Comparison of ENCODE assay signal across 10 mouse cellular contexts in the genomic region with DNA sequence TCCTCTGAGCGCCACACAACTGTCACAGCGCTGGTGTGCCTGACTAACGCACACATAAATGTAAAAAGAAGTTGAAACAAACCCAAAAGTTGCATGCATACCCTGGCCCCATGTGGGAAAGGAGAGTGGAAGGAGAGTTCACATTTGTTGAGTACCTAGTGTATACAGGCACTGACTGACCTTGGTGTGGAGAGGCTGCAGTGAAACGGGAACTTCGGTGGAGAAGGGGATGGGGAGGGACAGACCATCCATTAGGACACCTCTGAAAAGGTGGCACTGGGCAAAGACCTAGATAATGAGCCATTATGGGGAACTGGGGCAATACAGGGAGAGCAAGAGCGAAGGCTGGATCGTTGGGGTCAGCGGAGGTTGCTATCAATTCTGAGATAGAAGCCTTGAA. TPM values are rescaled to one million over a fixed set of nuclear protein-coding genes. Genes with fewer than 3 reads are reported as not detected.
DNase-seq lines count a peak whose midpoint lies in the region; ATAC-seq and TF ChIP-seq lines count a peak whose summit lies in the region.
"Had no signal": no experiment of that assay in that cellular context is flagged by ENCODE, and none has a peak within 500 bp of the region (broad histone marks: within the 10 kb centered on the region; RNA-seq: fewer than 3 reads in every experiment).

No protein-coding gene starts in this region.

- DNase-seq in lung, postnatal 0 days (ENCODE audit: low spot score), result no peak
- DNase-seq in lung, postnatal 14 days, result no peak
- no peak for DNase-seq in embryo, embryonic 9.5 days (ENCODE audit: extremely low spot score)
- DNase-seq: layer of hippocampus, adult 9-11 months; thymus, adult 18-20 months had no signal

- peak overlapping the region; percentile 77 for H3K4me2 ChIP-seq in lung, postnatal 0 days (replicated peaks; ENCODE audit: low read depth, low read length)
- peak overlapping the region; percentile 100 for H3K4me2 ChIP-seq in forebrain, embryonic 16.5 days (ENCODE audit: low read length)
- H3K4me2 ChIP-seq in limb, embryonic 15.5 days, result peak overlapping the region; percentile 99
- peak overlapping the region; percentile 99 for H3K4me2 ChIP-seq in stomach, embryonic 16.5 days (ENCODE audit: low read depth, low read length)

- no peak for TF ChIP-seq EP300 in lung, postnatal 0 days (IDR thresholded peaks at IDR 0.05)

- peak overlapping the region; percentile 44; the same call in 1 of the 2 replicates for H3K9ac ChIP-seq in lung, postnatal 0 days (replicated peaks; ENCODE audit: low read depth)
- no peak overlapping the region for H3K9ac ChIP-seq in forebrain, embryonic 16.5 days (replicated peaks; ENCODE audit: low read depth, low read length)
- H3K9ac ChIP-seq in limb, embryonic 15.5 days, result no peak overlapping the region
- peak overlapping the region; percentile 82 for H3K9ac ChIP-seq in stomach, embryonic 16.5 days (ENCODE audit: low read length)

- H3K4me1 ChIP-seq in lung, postnatal 0 days (ENCODE audit: insufficient read depth, low read depth, low read length), result peaks cover 40% of the 10 kb centered on the region
- peaks cover 15% of the 10 kb centered on the region for H3K4me1 ChIP-seq in forebrain, embryonic 16.5 days (replicated peaks; ENCODE audit: control insufficient read depth, insufficient read depth, low read length)
- peaks cover 48% of the 10 kb centered on the region for H3K4me1 ChIP-seq in limb, embryonic 15.5 days
- H3K4me1 ChIP-seq in stomach, embryonic 16.5 days (ENCODE audit: control insufficient read depth, insufficient read depth, low read length), result peaks cover 61% of the 10 kb centered on the region

- peak overlapping the region; percentile 92; the same call in 1 of the 2 replicates for H3K27ac ChIP-seq in lung, postnatal 0 days (ENCODE audit: low read length)
- H3K27ac ChIP-seq in forebrain, embryonic 16.5 days (ENCODE audit: low read length), result no peak overlapping the region
- H3K27ac ChIP-seq in limb, embryonic 15.5 days, result no peak overlapping the region
- peak overlapping the region; percentile 79 for H3K27ac ChIP-seq in stomach, embryonic 16.5 days (ENCODE audit: low read length)

- no peak for TF ChIP-seq CTCF in lung, postnatal 0 days (IDR thresholded peaks at IDR 0.05)

- no peaks in the 10 kb centered on the region for H3K27me3 ChIP-seq in lung, postnatal 0 days (replicated peaks; ENCODE audit: insufficient read depth, low read length)
- 0 out of 2 replicates have a peak, but pooled peaks cover 4% of the 10 kb centered on the region for H3K27me3 ChIP-seq in forebrain, embryonic 16.5 days (replicated peaks; ENCODE audit: control insufficient read depth, insufficient read depth, low read length)
- H3K27me3 ChIP-seq in limb, embryonic 15.5 days, result no peaks in the 10 kb centered on the region
- H3K27me3 ChIP-seq in stomach, embryonic 16.5 days (ENCODE audit: control insufficient read depth, insufficient read depth, low read length), result no peaks in the 10 kb centered on the region

- H3K36me3 ChIP-seq in lung, postnatal 0 days (ENCODE audit: insufficient read depth, low read length), result no peaks in the 10 kb centered on the region
- no peaks in the 10 kb centered on the region for H3K36me3 ChIP-seq in forebrain, embryonic 16.5 days (ENCODE audit: control insufficient read depth, insufficient read depth)
- peaks cover 9% of the 10 kb centered on the region for H3K36me3 ChIP-seq in limb, embryonic 15.5 days
- no peaks in the 10 kb centered on the region; the same call in 1 of the 2 replicates for H3K36me3 ChIP-seq in stomach, embryonic 16.5 days (ENCODE audit: control insufficient read depth, insufficient read depth, low read length)

- peak overlapping the region; percentile 39 for H3K4me3 ChIP-seq in lung, postnatal 0 days (ENCODE audit: low read depth, low read length)
- H3K4me3 ChIP-seq in forebrain, embryonic 16.5 days (replicated peaks; ENCODE audit: low read length), result no peak overlapping the region; the same call in 1 of the 2 replicates
- peak overlapping the region; percentile 53 for H3K4me3 ChIP-seq in limb, embryonic 15.5 days
- peak overlapping the region; percentile 46 for H3K4me3 ChIP-seq in stomach, embryonic 16.5 days (replicated peaks; ENCODE audit: low read length)

- ATAC-seq in lung, postnatal 0 days, result no peak
- no peak for ATAC-seq in forebrain, embryonic 16.5 days
- no peak for ATAC-seq in limb, embryonic 15.5 days (ENCODE audit: insufficient number of reproducible peaks, low FRiP score, low TSS enrichment, low read depth)
- ATAC-seq in stomach, embryonic 16.5 days (ENCODE audit: insufficient read depth, low FRiP score), result no peak
- ATAC-seq in cerebellum, adult (ENCODE audit: insufficient number of reproducible peaks, low FRiP score, low TSS enrichment), result no peak
- ATAC-seq in activated CD4-positive, CD25-positive, alpha-beta regulatory T cell, adult 4 months, result no peak

- WGBS in lung, postnatal 0 days, result 75% methylated on average over 8 of the region's 8 CpGs
- WGBS in forebrain, embryonic 16.5 days, result 89% methylated on average over 8 of the region's 8 CpGs
- 73% methylated on average over 8 of the region's 8 CpGs for WGBS in limb, embryonic 15.5 days
- 61% methylated on average over 8 of the region's 8 CpGs for WGBS in stomach, embryonic 16.5 days

- no peaks in the 10 kb centered on the region for H3K9me3 ChIP-seq in lung, postnatal 0 days (ENCODE audit: low read length)
- no peaks in the 10 kb centered on the region for H3K9me3 ChIP-seq in forebrain, embryonic 16.5 days (ENCODE audit: control insufficient read depth, low read length)
- H3K9me3 ChIP-seq in limb, embryonic 15.5 days, result no peaks in the 10 kb centered on the region
- H3K9me3 ChIP-seq in stomach, embryonic 16.5 days (replicated peaks; ENCODE audit: control insufficient read depth, low read length), result no peaks in the 10 kb centered on the region

RNA-seq across cellular contexts. Expression of gene Maff, which starts 10.1 kb away (rescaled TPM):
- 10.6 and 10.8 TPM in 2 replicates for polyA plus RNA-seq in lung, postnatal 0 days (2015; fragmentation: Nextera tagmentation; extraction: Ambion mirVana)
- polyA plus RNA-seq in forebrain, embryonic 16.5 days (2015; fragmentation: Nextera tagmentation; extraction: Ambion mirVana), result 0.97 and 1.1 TPM in 2 replicates
- polyA plus RNA-seq in limb, embryonic 15.5 days (2015; fragmentation: Nextera tagmentation; extraction: Ambion mirVana), result 4.2 and 4.7 TPM in 2 replicates
- polyA plus RNA-seq in stomach, embryonic 16.5 days (2015; fragmentation: Nextera tagmentation; extraction: Ambion mirVana), result 5.2 and 6.2 TPM in 2 replicates
- polyA plus RNA-seq in activated CD4-positive, CD25-positive, alpha-beta regulatory T cell, adult 4 months (2017; shearing (Covaris generic)), result 1 to 10 TPM; 1.9 to 3.7 TPM

RNA-seq across cellular contexts. Expression of gene Pla2g6, which starts 28.3 kb away (rescaled TPM):
- polyA plus RNA-seq in lung, postnatal 0 days (2015; fragmentation: Nextera tagmentation; extraction: Ambion mirVana), result 11.8 and 13.7 TPM in 2 replicates
- 26.4 and 31.0 TPM in 2 replicates for polyA plus RNA-seq in forebrain, embryonic 16.5 days (2015; fragmentation: Nextera tagmentation; extraction: Ambion mirVana)
- 12.9 and 14.2 TPM in 2 replicates for polyA plus RNA-seq in limb, embryonic 15.5 days (2015; fragmentation: Nextera tagmentation; extraction: Ambion mirVana)
- polyA plus RNA-seq in stomach, embryonic 16.5 days (2015; fragmentation: Nextera tagmentation; extraction: Ambion mirVana), result 15.6 and 20.9 TPM in 2 replicates
- 10 to 100 TPM; 10.3 to 12.3 TPM for polyA plus RNA-seq in activated CD4-positive, CD25-positive, alpha-beta regulatory T cell, adult 4 months (2017; shearing (Covaris generic))

RNA-seq across cellular contexts. Expression of gene Tmem184b, which starts 46.9 kb away (rescaled TPM):
- 55.3 and 56.7 TPM in 2 replicates for polyA plus RNA-seq in lung, postnatal 0 days (2015; fragmentation: Nextera tagmentation; extraction: Ambion mirVana)
- 43.4 and 44.0 TPM in 2 replicates for polyA plus RNA-seq in forebrain, embryonic 16.5 days (2015; fragmentation: Nextera tagmentation; extraction: Ambion mirVana)
- 87.5 and 99.8 TPM in 2 replicates for polyA plus RNA-seq in limb, embryonic 15.5 days (2015; fragmentation: Nextera tagmentation; extraction: Ambion mirVana)
- 52.7 and 59.6 TPM in 2 replicates for polyA plus RNA-seq in stomach, embryonic 16.5 days (2015; fragmentation: Nextera tagmentation; extraction: Ambion mirVana)
- polyA plus RNA-seq in activated CD4-positive, CD25-positive, alpha-beta regulatory T cell, adult 4 months (2017; shearing (Covaris generic)), result 10 to 100 TPM in 1 of 2 experiments, 1 to 10 TPM in 1; 9.3 to 18.1 TPM

Comparison
In these comparisons a context has a peak if more than half of its experiments do, and no peak if none do; other contexts are left out.
1. H3K27ac ChIP-seq: peak in lung, postnatal 0 days (single experiment) and stomach, embryonic 16.5 days (single experiment); none in forebrain, embryonic 16.5 days (single experiment) and limb, embryonic 15.5 days (single experiment).
2. H3K9ac ChIP-seq: peak in lung, postnatal 0 days (single experiment) and stomach, embryonic 16.5 days (single experiment); none in forebrain, embryonic 16.5 days (single experiment) and limb, embryonic 15.5 days (single experiment).
3. Peak in every context shown above with its lines, with median percentiles within 50 percentile points of each other: H3K4me2 ChIP-seq.